In genomic region chr10:127577982-127578381, GRCm38 (mm10) we compare ENCODE assay signal across 27 mouse cellular contexts. TPM values are rescaled to one million over a fixed set of nuclear protein-coding genes. Genes with fewer than 3 reads are reported as not detected.
DNase-seq lines count a peak whose midpoint lies in the region; ATAC-seq and TF ChIP-seq lines count a peak whose summit lies in the region.
"Had no signal": no experiment of that assay in that cellular context is flagged by ENCODE, and none has a peak within 500 bp of the region (broad histone marks: within the 10 kb centered on the region; RNA-seq: fewer than 3 reads in every experiment).

No protein-coding gene starts in this region.

- no peaks in the 10 kb centered on the region for H3K27me3 ChIP-seq in liver, adult 2 months (ENCODE audit: control insufficient read depth, insufficient read depth, low read length)
- H3K27me3 ChIP-seq in liver, embryonic 12.5 days (replicated peaks), result peaks cover 4% of the 10 kb centered on the region; the same call in 1 of the 2 replicates
- no peaks in the 10 kb centered on the region; a peak in 1 of 4 replicates for H3K27me3 ChIP-seq in MEL (ENCODE audit: control insufficient read depth in 1 of 2, insufficient read depth in 2 of 2, low read length in 2 of 2)
- H3K27me3 ChIP-seq: heart, embryonic 15.5 days; hindbrain, embryonic 15.5 days; limb, embryonic 13.5 days; liver, embryonic 15.5 days; neural tube, embryonic 12.5 days; stomach, embryonic 15.5 days had no signal

- no peak for TF ChIP-seq EP300 in MEL (IDR thresholded peaks at IDR 0.05; ENCODE audit: low read depth in 1 of 2, low read length in 2 of 2)

- TF ChIP-seq RAD21 in MEL (IDR thresholded peaks at IDR 0.05; ENCODE audit: low read depth, low read length), result no peak

- peaks cover 21% of the 10 kb centered on the region for H3K4me1 ChIP-seq in liver, adult 2 months (ENCODE audit: control insufficient read depth, insufficient read depth, low read length)
- H3K4me1 ChIP-seq in liver, embryonic 12.5 days, result 0 out of 2 replicates have a peak, but pooled peaks cover 8% of the 10 kb centered on the region
- peaks cover 0 to 19% of the 10 kb centered on the region in 2 experiments; a peak in 2 of 4 replicates for H3K4me1 ChIP-seq in MEL (ENCODE audit: control insufficient read depth in 1 of 2, insufficient read depth in 2 of 2, low read length in 2 of 2)
- H3K4me1 ChIP-seq in bone marrow, adult 2 months (ENCODE audit: control insufficient read depth, insufficient read depth, low read length), result peaks cover 3% of the 10 kb centered on the region; the same call in 1 of the 2 replicates
- H3K4me1 ChIP-seq: hindbrain, embryonic 15.5 days; limb, embryonic 13.5 days; neural tube, embryonic 12.5 days; stomach, embryonic 15.5 days had no signal

- no peak overlapping the region for H3K4me3 ChIP-seq in liver, adult 2 months (ENCODE audit: insufficient read depth, low read depth, low read length)
- no peak overlapping the region for H3K4me3 ChIP-seq in liver, embryonic 12.5 days
- no peak overlapping the region for H3K4me3 ChIP-seq in MEL (ENCODE audit: control insufficient read depth in 1 of 2, insufficient read depth in 1 of 2, low read depth in 2 of 2, low read length in 2 of 2)
- no peak overlapping the region for H3K4me3 ChIP-seq in bone marrow, adult 2 months (replicated peaks; ENCODE audit: control insufficient read depth, low read depth, low read length)
- H3K4me3 ChIP-seq: forebrain, embryonic 10.5 days; heart, embryonic 15.5 days; hindbrain, embryonic 15.5 days; limb, embryonic 13.5 days; liver, embryonic 15.5 days; megakaryocyte, embryonic 14.5 days; neural tube, embryonic 12.5 days; stomach, embryonic 15.5 days had no signal

- H3K4me2 ChIP-seq in liver, embryonic 12.5 days, result no peak overlapping the region
- H3K4me2 ChIP-seq: heart, embryonic 15.5 days; hindbrain, embryonic 15.5 days; limb, embryonic 13.5 days; liver, embryonic 15.5 days; neural tube, embryonic 12.5 days; stomach, embryonic 15.5 days had no signal

- ATAC-seq in liver, embryonic 12.5 days, result no peak
- peak; percentile 63 for ATAC-seq in megakaryocyte, adult 5-6 weeks (ENCODE audit: poor library complexity, severe bottlenecking)
- ATAC-seq: activated CD4-positive, CD25-positive, alpha-beta regulatory T cell, adult 4 months; forebrain, embryonic 16.5 days had no signal

- peak overlapping the region; percentile 47 for H3K9ac ChIP-seq in liver, adult 2 months (ENCODE audit: low read depth, low read length)
- H3K9ac ChIP-seq in liver, embryonic 12.5 days, result no peak overlapping the region
- H3K9ac ChIP-seq in MEL (ENCODE audit: control insufficient read depth, low read depth, low read length, poor library complexity, severe bottlenecking), result no peak overlapping the region
- H3K9ac ChIP-seq: heart, embryonic 15.5 days; hindbrain, embryonic 15.5 days; limb, embryonic 13.5 days; liver, embryonic 15.5 days; neural tube, embryonic 12.5 days; stomach, embryonic 15.5 days had no signal

- TF ChIP-seq CTCF in liver, adult 2 months (IDR thresholded peaks at IDR 0.05; ENCODE audit: low read depth, low read length), result no peak
- no peak for TF ChIP-seq CTCF in MEL (IDR thresholded peaks at IDR 0.05 in 2 of 3, conservative IDR thresholded peaks at IDR 0.05 in 1 of 3; ENCODE audit: control insufficient read depth in 1 of 3, insufficient read depth in 1 of 3, low read depth in 2 of 3, low read length in 3 of 3, poor library complexity in 1 of 3, severe bottlenecking in 1 of 3)
- no peak for TF ChIP-seq CTCF in bone marrow, adult 2 months (IDR thresholded peaks at IDR 0.05; ENCODE audit: control insufficient read depth, insufficient read depth, low read length)

- no peaks in the 10 kb centered on the region for H3K9me3 ChIP-seq in liver, embryonic 12.5 days (replicated peaks)
- H3K9me3 ChIP-seq in MEL (replicated peaks; ENCODE audit: insufficient read depth, low read length), result no peaks in the 10 kb centered on the region
- H3K9me3 ChIP-seq: forebrain, embryonic 10.5 days; heart, embryonic 15.5 days; hindbrain, embryonic 15.5 days; limb, embryonic 13.5 days; liver, embryonic 15.5 days; megakaryocyte, embryonic 14.5 days; neural tube, embryonic 12.5 days; stomach, embryonic 15.5 days had no signal

- no peaks in the 10 kb centered on the region; the same call in 1 of the 2 replicates for H3K79me2 ChIP-seq in liver, adult 2 months (ENCODE audit: control insufficient read depth, insufficient read depth, low read length)
- no peaks in the 10 kb centered on the region for H3K79me2 ChIP-seq in MEL (ENCODE audit: control insufficient read depth, insufficient read depth, low read length, poor library complexity)

- DNase-seq in liver, adult 2 months (ENCODE audit: extremely low read depth, low read depth, low spot score), result no peak
- DNase-seq in MEL (ENCODE audit: low read depth, low spot score), result peak; percentile 73
- no peak for DNase-seq in gastrocnemius, postnatal 25 days
- no peak for DNase-seq in spleen, postnatal 36 days (ENCODE audit: low spot score in 2 of 2)
- DNase-seq: adrenal gland, postnatal 10 days; cerebellum, adult 9-11 months; gastrocnemius, postnatal 36 days; heart, postnatal 4 days; kidney, adult 2 months; kidney, postnatal 14 days; midbrain, embryonic 14.5 days; right cerebral cortex, postnatal 25 days; thymus, postnatal 25 days had no signal

- peak overlapping the region; percentile 73 for H3K27ac ChIP-seq in liver, adult 2 months (replicated peaks; ENCODE audit: insufficient read depth, low read depth, low read length)
- H3K27ac ChIP-seq in liver, embryonic 12.5 days, result no peak overlapping the region
- peak overlapping the region; percentile 15; the same call in 1 of the 2 replicates for H3K27ac ChIP-seq in MEL (ENCODE audit: control insufficient read depth, low read depth, low read length)
- H3K27ac ChIP-seq in bone marrow, adult 2 months (ENCODE audit: control insufficient read depth, insufficient read depth, low read depth, low read length, poor library complexity), result peak overlapping the region; percentile 7; the same call in 1 of the 2 replicates
- H3K27ac ChIP-seq: forebrain, embryonic 10.5 days; heart, embryonic 15.5 days; hindbrain, embryonic 15.5 days; limb, embryonic 13.5 days; liver, embryonic 15.5 days; neural tube, embryonic 12.5 days; stomach, embryonic 15.5 days had no signal

- no peak for TF ChIP-seq POLR2A in liver, adult 2 months (IDR thresholded peaks at IDR 0.05; ENCODE audit: extremely low read depth, insufficient read depth, low read length)
- TF ChIP-seq POLR2A in MEL (IDR thresholded peaks at IDR 0.05; ENCODE audit: control insufficient read depth in 1 of 2, insufficient read depth in 1 of 2, low read depth in 1 of 2, low read length in 2 of 2, poor library complexity in 1 of 2), result 0 out of 4 replicates have a peak, but pooled peaks of 1 of the 2 experiments have one; percentile 28
- TF ChIP-seq POLR2A in bone marrow, adult 2 months (IDR thresholded peaks at IDR 0.05; ENCODE audit: borderline replicate concordance, control insufficient read depth, low read depth, low read length), result no peak

- 70% methylated on average over 15 of the region's 15 CpGs for WGBS in liver, adult 2 months
- 59% methylated on average over 15 of the region's 15 CpGs for WGBS in liver, embryonic 12.5 days (ENCODE audit: insufficient replicate concordance)
- WGBS in bone marrow, adult 2 months, result 71% methylated on average over 15 of the region's 15 CpGs

- H3K36me3 ChIP-seq in liver, adult 2 months (ENCODE audit: control insufficient read depth, insufficient read depth, low read length), result peaks cover 56% of the 10 kb centered on the region
- peaks cover 85% of the 10 kb centered on the region for H3K36me3 ChIP-seq in liver, embryonic 12.5 days
- H3K36me3 ChIP-seq in MEL (ENCODE audit: control insufficient read depth in 1 of 2, insufficient read depth in 2 of 2, low read length in 2 of 2), result peaks cover 0 to 7% of the 10 kb centered on the region in 2 experiments; a peak in 2 of 4 replicates

TF ChIP-seq in MEL, 35 proteins besides CTCF, POLR2A, EP300 and RAD21 (continues in another document):
- TF ChIP-seq TBP (IDR thresholded peaks at IDR 0.05; ENCODE audit: low read depth, low read length), result peak; percentile 71; the same call in 1 of the 2 replicates

RNA-seq across cellular contexts. Expression of gene Lrp1, which starts 43.0 kb away (rescaled TPM):
- total RNA-seq in liver, adult 2 months (2014; rRNA removed), result 193 and 278 TPM in 2 replicates
- 354 and 373 TPM in 2 replicates for polyA plus RNA-seq in liver, adult 2 months (2012; rRNA removed)
- polyA plus RNA-seq in liver, embryonic 12.5 days (2016; fragmentation: Nextera tagmentation; extraction: Ambion mirVana), result 22.8 and 26.5 TPM in 2 replicates
- total RNA-seq in MEL (2012; rRNA removed), result 0.33 and 0.42 TPM in 2 replicates
- polyA plus RNA-seq in MEL (2012; ENCODE audit: insufficient read depth in 1 of 2, insufficient read length in 2 of 2, low read depth in 1 of 2, low replicate concordance in 2 of 2, missing spikeins in 1 of 2), result under 1 TPM in 1 of 2 experiments, not detected in 1; 0.39 TPM
- polyA plus RNA-seq in bone marrow, adult 2 months (2011; ENCODE audit: insufficient read depth, insufficient read length, low replicate concordance, missing spikeins), result 23.5 and 48.3 TPM in 2 replicates
- total RNA-seq in megakaryocyte, adult 5-6 weeks (2015), result 85.5 and 104 TPM in 2 replicates
- 62.4 and 72.2 TPM in 2 replicates for total RNA-seq in megakaryocyte, adult 5-6 weeks (2017)
- 10 to 100 TPM; 58.1 to 64.3 TPM for total RNA-seq in gastrocnemius, postnatal 25 days (2021)

RNA-seq across cellular contexts. Expression of gene Nxph4, which starts 43.6 kb away (rescaled TPM):
- not detected in 2 replicates for total RNA-seq in liver, adult 2 months (2014; rRNA removed)
- 0.05 TPM in 1 of 2 replicates, not detected in the other for polyA plus RNA-seq in liver, adult 2 months (2012; rRNA removed)
- 0.10 and 0.23 TPM in 2 replicates for polyA plus RNA-seq in liver, embryonic 12.5 days (2016; fragmentation: Nextera tagmentation; extraction: Ambion mirVana)
- total RNA-seq in MEL (2012; rRNA removed), result not detected in 2 replicates
- polyA plus RNA-seq in MEL (2012; ENCODE audit: insufficient read depth in 1 of 2, insufficient read length in 2 of 2, low read depth in 1 of 2, low replicate concordance in 2 of 2, missing spikeins in 1 of 2), result under 1 TPM in 1 of 2 experiments, not detected in 1; 0.24 TPM
- polyA plus RNA-seq in bone marrow, adult 2 months (2011; ENCODE audit: insufficient read depth, insufficient read length, low replicate concordance, missing spikeins), result not detected in 2 replicates
- total RNA-seq in megakaryocyte, adult 5-6 weeks (2015), result not detected in 2 replicates
- total RNA-seq in megakaryocyte, adult 5-6 weeks (2017), result not detected in 2 replicates
- total RNA-seq in gastrocnemius, postnatal 25 days (2021), result under 1 TPM; 0.26 to 0.32 TPM
- total RNA-seq: common myeloid progenitor, adult 5-6 weeks had no signal
- polyA plus RNA-seq: activated CD4-positive, CD25-positive, alpha-beta regulatory T cell, adult 4 months; liver, embryonic 15.5 days had no signal

RNA-seq across cellular contexts. Expression of gene Shmt2, which starts 55.7 kb away (rescaled TPM):
- total RNA-seq in liver, adult 2 months (2014; rRNA removed), result 130 and 154 TPM in 2 replicates
- 309 and 324 TPM in 2 replicates for polyA plus RNA-seq in liver, adult 2 months (2012; rRNA removed)
- 181 and 185 TPM in 2 replicates for polyA plus RNA-seq in liver, embryonic 12.5 days (2016; fragmentation: Nextera tagmentation; extraction: Ambion mirVana)
- 242 and 383 TPM in 2 replicates for total RNA-seq in MEL (2012; rRNA removed)
- 100 to 1,000 TPM; 263 to 582 TPM for polyA plus RNA-seq in MEL (2012; ENCODE audit: insufficient read depth in 1 of 2, insufficient read length in 2 of 2, low read depth in 1 of 2, low replicate concordance in 2 of 2, missing spikeins in 1 of 2)
- polyA plus RNA-seq in bone marrow, adult 2 months (2011; ENCODE audit: insufficient read depth, insufficient read length, low replicate concordance, missing spikeins), result 36.7 and 39.9 TPM in 2 replicates
- total RNA-seq in megakaryocyte, adult 5-6 weeks (2015), result 31.3 and 31.9 TPM in 2 replicates
- total RNA-seq in megakaryocyte, adult 5-6 weeks (2017), result 27.8 and 33.1 TPM in 2 replicates
- total RNA-seq in gastrocnemius, postnatal 25 days (2021), result 10 to 100 TPM; 24.9 to 26.6 TPM

Comparison
In these comparisons a context has a peak if more than half of its experiments do, and no peak if none do; other contexts are left out.
1. RNA of gene Lrp1, which starts 43.0 kb away (total RNA-seq): 193 to 278 TPM in liver, adult 2 months, 62.4 to 104 TPM in megakaryocyte, adult 5-6 weeks and 58.1 to 64.3 TPM in gastrocnemius, postnatal 25 days; 0.33 to 0.42 TPM in MEL; every median in the first group is over 10 times any median in the second.